Mouse (Mus musculus) urinary bladder, postnatal 4 days (tissue): ENCODE data around the gene Arrdc4.

Experiments used
- DNase-seq, 2 experiments: peaks; one replicate each; pipeline ENCODE4 v3.0.0; 2021 to 2022; ENCODE audit warnings: low spot score in 2 of 2

Gene Arrdc4

DNA sequence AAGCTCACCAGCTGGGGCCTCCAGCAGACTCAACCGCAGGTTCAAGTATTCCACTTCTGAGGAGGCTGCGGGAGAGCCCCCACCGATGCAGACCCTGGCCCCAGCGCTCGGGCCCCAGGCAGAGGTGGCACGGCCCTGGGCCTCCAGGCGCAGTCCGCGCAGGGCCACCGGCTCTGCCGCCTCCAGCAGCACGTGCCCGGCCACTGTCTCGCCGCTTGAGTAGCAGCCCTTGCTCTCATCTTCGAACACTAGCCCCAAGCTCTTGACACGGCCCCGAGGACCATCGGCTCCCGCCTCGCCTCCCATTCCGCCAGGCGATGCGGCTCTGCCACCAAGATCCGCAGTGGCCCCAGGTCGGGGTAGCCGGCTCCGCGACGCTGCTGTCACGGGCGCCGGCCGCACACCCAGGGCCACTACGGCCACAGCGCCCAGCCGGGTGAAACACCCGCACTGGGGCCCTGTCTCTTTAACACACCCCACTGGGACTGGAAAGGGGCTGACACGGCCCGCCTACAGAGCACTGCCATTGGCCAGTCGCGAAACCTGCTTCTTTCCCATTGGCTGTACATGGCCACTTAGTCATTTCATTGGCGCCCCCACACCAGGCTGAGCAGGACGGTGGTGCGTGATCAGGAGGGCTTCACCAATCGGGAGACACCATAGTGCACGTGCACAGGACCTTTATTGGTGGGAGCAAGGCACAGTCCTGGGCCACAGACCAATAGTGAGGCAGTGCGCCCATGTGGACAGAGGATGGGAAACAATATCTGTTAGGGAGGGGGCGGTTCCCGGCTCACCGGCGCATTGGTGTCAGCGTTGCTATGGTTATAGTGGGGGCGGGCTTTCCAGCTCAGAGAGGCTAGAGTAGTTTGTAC, at the start of gene Arrdc4:
Gene Arrdc4 (minus strand): TSS at position 481 of the 875 bp plus-strand sequence.
- peak; percentile 98 to 100 for DNase-seq

DNA sequence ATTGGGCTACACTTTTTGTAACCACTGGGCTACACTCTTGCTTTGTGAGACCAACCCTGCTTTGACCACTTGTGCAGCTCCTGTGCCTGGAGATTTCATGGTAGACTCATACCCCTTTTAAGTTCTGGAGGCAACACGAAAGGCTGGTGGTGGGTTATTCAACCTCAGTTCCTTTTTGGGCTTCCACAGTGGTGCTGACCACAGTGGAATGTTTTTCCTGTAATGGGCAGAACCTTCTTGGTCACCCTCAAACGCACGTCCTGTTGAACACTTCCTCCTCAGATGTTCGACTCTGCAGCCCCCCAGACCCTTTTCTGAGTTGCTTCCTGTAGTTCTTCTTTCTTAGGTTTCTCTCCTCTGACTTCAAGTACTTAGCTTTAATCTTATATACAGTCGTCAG, 46.5 kb upstream of the Arrdc4 start:
- DNase-seq: no peak

DNA sequence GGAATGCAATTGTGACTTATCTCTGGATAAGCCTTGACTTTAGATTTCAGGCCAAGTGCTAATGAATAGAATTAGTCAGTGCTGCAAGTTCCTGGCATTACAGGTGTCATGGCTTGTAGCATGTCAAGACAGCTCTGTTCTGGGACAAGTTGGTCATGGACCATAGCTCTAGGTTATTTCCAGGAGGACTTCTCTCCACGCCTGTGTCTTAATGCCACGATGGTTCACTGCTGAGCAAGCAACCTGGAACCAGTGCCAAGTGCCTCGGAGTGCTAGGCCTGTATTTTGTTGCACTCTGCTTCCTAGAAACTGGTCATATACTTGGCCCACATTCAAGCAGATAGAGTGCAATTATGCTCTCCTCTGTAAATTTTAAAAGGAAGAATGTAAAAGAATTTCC, 39.7 kb upstream of the Arrdc4 start:
- DNase-seq: no peak

DNA sequence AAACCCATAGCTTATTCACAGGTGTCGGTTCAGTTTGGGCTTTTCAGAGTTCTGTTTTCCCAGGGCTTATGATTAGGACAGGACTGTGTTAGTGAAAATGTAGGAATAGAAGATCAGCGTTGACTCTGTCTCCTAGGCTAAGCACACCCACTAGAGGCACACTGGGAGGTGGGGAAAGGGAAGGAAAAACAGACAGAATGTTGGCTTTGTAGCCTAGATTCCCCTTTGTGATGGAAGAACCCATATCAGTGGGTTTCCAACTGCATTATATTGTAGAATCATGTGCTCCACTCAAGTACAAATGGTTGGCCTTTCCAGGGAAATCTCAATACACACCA, 22.7 kb upstream of the Arrdc4 start:
- no peak for DNase-seq

DNA sequence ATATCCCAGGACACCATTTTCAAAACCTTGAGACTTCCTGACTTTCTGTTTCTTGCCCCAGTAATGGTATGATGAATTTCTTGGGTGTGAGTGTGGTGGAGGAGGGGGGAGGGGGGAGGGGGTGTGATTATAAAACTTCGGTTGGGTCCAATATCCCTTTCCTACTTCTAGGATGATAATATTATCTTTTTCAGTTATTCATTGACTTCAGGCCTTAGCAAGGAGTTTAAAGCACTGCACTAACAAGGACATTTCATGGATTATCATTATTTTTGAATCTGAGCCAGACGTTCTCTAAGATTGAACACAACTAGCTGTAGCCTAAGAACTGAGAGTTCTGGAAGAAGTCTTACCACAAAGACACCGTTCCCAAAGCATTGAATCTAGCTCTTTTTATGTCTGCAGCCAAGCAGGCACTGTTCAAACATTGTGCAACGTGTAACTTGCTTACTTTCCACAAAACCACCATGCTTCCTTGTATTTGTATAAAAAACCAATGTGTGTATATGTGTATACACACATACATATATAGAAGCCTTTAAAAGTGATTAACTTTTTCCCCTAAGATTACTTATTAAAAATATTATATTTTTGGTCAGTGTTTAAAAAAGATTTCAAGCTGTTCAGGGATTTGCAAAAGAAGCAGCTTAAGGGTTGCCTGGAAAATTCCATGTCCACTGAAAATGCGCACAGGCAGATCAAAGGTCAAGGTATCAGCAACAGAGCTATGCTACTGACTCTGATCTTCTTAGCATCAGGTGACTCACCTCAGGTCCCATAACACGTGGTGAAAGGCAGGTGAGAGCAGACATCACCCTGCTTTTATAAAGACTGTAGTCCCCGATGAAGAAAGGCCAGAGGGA, 22.1 kb upstream of the Arrdc4 start:
- no peak for DNase-seq

DNA sequence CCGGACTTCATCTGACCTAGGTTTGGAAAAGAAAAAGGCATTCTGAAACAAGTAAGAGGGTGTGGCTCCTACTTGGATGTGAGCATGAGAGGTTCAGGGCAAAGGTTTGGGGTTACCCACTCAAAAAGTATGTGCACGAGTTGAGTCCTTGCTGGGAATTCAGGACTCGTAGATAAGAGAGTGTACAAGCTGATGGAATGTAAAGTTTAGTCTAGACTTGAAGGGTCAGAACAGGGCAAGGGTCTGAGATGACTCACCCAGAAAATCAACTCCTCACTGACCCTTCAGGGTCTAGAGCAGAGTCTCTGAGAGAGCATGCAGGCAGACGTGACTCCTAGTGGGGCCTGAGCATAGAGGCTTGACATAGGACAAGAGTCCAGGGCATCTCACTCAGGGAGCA, 16.9 kb upstream of the Arrdc4 start:
- no peak for DNase-seq

DNA sequence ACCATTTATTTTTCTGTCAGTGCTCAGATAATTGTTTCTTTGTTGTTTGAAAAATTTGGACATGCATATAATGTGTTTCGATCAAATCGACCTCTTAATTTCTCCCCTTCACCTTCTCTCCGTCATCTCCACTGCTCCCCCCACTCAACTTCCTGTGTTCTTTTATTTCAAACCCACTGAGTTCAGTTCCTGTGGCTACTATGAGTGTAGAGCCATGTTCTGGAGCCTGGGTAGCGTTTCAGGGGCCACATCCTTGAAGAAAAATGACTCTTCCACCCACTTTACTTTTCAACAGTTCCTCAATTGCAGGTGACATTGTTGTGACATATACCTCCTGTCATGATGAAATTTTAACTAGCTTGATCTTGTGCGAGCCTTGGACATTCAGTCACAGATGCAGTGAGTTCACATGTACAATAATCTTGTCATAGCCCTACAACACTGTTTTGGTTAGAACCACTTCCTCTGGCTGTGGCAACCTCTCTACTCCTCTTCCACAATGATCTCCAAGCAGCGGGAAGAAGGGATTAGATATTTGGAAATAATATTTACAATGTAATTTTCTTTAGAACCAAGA, 10.2 kb upstream of the Arrdc4 start:
- no peak for DNase-seq

DNA sequence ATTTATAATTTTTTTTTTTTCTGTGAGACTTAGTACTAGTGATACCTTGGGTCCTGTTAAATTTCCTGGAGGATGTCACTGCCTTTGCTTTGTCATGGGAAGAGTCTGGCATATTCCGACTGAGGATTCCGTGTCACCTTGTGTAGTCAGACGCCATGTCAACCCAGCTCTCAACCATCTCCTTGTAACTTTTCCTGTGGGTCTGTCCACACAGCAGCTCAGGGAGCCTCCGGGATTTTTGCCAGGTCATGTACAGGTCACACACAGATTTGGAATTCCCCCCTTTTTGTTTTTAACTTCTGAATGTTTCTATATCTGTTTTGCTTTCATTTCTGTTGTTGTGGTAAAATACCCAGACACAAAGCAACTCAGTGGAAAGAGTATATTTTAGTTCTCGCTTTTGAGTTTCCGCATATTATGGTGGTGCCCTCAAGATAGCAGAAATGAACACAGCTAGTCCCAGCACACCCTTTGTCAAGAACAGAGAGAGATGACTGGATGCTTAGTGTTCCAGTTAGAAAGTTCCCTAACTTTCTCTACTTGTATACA, 7.7 kb upstream of the Arrdc4 start:
- DNase-seq: no peak

DNA sequence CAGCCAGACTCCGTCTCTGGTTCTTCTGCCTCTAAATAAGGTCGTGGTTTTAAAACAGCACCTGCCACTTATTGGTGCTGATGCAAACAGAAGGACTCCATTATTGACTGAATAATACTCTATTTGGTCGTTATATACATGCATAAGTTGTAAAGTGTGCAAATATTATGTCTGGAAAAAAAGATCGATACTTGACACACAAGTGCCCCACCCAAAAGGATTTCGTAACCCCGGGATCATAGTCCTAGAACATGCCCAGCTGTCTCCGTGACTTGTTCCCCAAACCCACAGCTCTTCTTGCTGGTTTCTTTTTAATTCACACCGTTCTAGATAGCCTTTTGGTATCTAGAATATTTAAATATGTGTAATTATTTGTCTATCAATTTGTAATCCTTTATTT, 878 bp upstream of the Arrdc4 start:
- DNase-seq: no peak

DNA sequence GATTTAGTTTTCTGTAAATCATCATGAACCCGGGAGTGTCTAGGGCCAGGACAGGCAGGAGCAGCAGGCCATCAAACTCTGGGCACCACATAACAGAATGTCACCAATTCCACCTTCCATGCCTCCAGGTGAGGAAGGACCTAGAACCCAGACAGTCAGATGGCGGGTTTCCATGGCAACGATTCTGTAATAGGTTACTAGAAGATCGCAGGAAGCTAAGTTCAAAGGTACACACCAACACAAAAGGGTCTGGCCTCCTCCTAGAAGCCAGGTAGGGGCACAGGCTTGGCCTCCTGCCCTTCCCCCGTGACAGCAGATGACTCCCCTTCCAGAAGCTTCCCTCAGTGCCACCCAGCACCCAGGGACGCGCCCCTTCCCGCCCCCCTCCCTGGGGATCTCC, 680 bp downstream of the Arrdc4 start:
- DNase-seq: no peak

DNA sequence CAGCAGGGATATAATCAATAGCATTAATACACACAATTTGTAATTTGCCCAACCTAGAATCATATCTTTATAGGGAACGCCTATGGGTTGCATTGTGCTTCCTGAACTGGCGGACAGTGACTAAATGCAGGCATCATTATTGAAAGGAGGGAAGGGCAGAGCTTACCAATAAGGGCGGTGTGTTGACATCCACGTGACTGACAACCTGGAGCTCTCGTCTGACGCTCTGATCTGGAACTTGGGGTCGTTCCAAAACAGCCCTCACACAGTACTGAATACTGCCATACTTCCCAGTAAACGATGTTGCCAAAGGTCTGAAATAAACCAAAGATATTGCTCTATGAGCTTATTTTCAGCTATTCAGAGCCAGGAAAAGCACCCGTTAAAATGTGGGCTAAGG, 4.4 kb downstream of the Arrdc4 start:
- no peak for DNase-seq

DNA sequence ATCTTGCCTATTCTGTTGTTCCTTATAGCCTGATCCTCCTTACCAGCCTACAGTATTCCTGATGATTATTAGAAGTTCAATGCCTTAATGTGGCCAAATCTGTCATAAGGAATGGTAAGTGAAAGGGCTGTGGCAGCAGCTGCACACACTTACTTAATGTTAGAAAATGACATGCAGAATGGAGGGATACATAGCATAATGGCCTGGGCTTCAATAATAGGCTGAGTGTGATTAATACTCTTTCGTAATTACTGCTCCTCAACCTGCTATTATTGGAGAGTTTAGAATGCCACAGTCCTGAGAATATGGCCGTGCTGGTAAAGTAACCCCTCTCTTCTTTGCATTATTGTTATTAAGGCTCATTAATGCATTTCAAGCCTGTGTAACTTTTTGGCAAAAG, 4.8 kb downstream of the Arrdc4 start:
- DNase-seq: no peak

DNA sequence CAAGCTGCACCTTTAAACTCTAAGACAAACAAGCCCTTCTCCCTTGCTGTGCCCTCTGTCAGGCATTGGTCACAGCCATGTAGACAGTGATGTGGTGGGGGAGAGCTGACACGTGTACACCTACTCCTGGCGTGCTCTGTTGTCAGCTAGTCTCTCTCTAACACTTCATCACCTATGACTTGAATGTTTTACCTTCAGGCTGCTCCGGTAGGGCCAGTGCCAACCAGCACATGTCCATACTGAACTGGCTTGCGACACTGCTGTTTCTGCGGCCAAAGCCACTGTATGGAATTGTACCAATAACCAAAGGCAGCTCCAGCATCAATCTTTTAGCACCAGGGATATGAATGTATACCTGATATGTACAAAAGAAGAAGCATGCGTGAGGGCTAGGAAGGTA, 8.3 kb downstream of the Arrdc4 start:
- DNase-seq: no peak

DNA sequence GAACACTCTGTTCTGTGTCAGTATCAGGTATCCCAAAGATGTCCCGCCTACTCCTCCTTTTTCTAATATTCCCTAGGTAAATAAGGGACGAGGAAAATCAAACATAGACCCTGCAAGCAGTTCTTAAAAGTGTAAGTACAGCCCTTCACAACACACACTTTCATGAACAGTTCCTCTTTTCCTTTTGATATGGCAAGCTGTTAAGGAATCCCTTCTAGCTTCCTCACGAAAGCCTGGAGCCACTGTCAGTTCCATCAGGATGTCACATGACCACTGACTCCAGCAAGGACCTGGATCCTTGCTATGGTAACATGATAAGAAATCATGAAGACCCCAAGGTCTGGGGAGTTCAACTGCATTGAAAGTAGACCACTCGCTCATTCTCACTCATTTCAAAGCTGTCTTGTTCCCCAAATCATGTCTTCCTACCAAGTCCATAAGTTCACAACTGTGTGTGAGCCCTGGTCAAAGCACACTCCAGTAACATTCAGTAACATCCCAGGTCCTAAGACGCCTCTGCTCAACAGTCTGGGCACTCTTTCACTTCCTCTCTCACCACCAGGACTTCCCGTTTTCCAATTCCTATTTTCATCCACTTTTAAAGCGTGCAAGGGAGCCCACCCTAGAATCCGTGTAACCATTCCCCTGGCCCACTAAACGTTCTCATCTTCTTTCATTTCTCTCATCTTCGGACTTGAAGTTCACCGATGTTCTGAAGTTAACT, 10.2 kb downstream of the Arrdc4 start:
- DNase-seq: no peak

DNA sequence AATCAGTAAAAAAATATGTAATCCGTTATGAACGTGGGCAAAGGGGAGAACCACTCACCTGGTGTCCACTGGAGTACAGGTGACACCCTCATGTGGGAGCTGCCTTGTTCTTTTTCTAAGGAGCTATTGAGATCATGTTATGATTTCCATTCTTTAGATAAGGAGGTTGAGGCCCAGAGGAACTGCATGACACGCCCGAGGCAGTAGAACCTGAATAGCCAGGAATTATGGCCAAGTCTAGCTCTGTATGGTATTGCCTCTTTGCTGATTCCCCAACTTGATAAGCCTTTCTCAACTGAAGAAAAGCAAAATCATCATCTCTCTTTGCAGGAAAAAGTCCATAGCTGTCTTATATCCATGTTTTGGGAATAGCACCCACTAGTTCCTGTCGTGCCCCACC, 22.7 kb downstream of the Arrdc4 start:
- no peak for DNase-seq

DNA sequence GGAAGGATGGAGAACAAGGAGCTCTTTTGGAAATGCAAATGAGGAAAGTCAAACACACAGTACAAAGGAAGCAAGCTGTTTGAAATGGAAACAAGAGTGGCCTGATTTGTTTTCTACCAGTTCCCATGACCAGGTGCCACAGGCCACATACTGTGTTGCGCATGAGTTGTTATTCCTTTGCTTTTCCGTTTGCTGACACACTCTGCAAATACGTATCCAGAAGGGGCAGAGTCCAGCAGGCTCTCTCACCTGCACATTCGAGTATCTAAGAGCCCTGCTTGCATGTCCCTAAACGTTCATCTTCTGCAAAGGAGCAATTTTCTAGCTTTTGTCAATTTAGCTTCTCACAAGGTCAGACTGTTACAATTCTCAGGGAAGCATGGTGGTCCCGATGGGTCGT, 24.3 kb downstream of the Arrdc4 start:
- no peak for DNase-seq

DNA sequence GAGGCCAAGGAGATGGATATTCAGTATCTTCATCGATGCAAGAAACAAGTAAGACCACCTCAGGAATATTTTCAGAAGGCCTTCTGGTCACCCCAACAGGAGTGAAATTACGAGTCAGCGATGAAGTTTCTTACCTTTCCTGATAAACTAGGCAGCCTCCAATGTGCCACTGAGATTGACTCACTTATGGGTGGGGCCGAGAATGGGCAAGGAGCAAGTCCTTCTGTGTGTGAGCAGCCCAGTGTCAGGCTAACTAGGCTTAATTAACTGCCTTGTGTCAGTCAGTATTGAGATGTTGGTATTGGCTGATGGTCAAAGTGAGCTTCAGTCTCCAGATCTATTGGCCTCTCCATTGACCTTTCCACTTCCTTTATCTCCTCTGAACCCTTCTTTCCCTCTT, 27.5 kb downstream of the Arrdc4 start:
- no peak for DNase-seq

DNA sequence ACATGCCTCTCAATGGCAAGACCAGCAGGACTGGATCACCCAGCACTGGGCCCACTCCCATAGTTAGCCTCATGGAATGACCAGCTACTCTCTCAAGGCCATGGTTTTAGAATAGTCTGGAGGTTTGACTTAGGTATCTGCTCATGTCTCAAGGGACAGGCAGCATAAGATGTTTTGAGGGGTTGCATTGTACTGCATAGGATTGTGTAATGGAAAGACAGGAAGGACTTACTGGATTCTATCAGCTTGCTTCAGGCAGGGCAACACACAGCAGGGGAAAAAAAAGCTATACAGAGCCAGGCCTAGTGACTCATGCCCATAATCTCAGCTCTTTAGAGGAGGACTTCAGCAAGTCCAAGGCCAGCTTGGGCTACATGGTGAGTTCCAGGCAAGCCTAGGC, 31.1 kb downstream of the Arrdc4 start:
- no peak for DNase-seq

DNA sequence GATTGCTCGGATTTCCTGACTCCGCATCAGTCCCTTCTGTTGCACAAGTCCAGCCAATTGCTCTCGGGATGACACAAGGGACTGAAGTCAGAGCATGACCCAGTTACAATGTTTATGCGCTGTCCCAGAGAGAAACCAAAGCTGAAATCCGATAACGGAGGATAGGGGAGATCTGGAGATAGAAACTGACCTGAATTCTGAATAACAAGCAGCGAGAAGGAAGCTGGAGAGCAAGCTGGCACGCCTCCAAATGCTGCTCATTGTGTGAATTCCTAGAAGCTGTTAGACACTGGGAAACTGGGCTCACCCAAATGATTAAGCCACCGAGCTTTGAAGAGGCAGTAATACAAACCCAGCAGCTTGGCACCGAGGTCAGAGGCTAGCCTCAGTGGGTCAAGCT, 31.5 kb downstream of the Arrdc4 start:
- peak; percentile 43 to 74 for DNase-seq

DNA sequence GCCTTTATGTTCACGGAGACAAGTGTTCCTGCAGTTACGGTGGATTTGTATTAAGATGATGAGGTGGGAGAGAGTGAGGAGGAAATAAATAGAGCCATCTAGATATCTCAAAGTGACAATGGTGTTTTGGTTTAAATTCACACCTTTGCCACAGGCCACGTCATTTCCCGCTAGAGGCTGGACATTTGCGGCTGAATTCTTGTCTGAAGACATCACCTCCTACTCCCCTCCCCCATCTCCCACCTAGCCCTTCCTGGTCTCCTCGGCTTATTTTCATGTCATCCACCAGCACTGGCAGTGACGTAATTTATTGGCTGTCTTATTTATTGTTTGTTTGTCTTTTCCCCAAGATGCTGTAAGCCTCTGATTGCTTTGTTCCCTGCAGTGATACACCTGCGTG, 32.1 kb downstream of the Arrdc4 start:
- peak in 1 of 2 experiments; percentile 36 for DNase-seq

DNA sequence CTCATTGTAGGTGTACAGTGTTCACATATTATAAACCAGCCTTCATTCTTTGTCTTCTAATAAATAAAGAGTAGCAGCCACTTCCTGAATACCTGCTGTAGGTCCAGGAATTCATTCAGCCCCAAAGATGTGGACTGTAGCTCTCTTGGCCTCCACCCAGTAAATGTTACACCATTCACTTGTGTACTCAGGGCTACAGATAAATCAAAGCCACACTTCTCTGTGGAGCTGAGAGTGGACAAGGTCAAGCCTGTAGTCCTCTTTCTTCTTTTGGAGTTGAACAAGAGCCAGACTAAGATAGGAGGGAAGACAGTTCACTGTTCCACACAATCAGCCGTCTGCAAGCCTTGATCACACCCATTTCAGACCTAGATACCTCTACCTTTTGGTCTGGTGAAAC, 36.1 kb downstream of the Arrdc4 start:
- no peak for DNase-seq

DNA sequence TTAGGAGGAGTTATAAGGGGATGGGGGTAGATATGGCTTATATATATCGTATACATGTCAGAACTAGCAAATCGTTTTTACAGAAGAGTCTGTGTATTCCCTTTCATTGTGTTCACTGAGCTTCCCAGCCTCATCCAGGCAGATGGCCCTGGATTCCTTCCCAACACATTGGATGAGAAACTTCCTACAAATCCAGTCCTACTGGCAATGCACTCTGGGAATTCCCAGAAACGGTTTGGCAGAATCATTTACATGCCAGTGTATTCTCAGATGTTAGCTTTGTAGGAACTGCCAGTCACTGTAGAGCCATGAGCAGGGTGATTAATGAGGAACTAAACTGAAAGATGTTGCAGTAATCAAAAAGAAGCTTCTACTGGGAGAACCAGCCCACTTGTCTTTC, 36.6 kb downstream of the Arrdc4 start:
- no peak for DNase-seq
